Mouse (Mus musculus) hindbrain, embryonic 16.5 days (tissue): ENCODE data around the gene Pde1a. TPM values are rescaled to one million over a fixed set of nuclear protein-coding genes. Genes with fewer than 3 reads are reported as not detected.

Experiments
- ATAC-seq: fragments of 200-750 bp; cut with Nextera tagmentation; 2 replicates; pipeline ENCODE4 v1.8.0; 2017; ENCODE audit warnings: moderate TSS enrichment, moderate library complexity
- H3K27ac ChIP-seq: fragments of 300-500 bp; sonication (generic); 2 replicates; pipeline ENCODE4 v1.5.1; 2014; ENCODE audit warnings: low read depth, mild to moderate bottlenecking, control low read depth, low read length, moderate library complexity
- H3K27me3 ChIP-seq: fragments of 300-500 bp; sonication (generic); replicated peaks from 2 replicates; pipeline ENCODE4 v1.6.1; 2014; ENCODE audit warnings: low read length; ENCODE audit not compliant: control insufficient read depth, insufficient read depth
- H3K36me3 ChIP-seq: fragments of 300-500 bp; sonication (generic); 2 replicates; pipeline ENCODE4 v1.6.1; 2014; ENCODE audit warnings: mild to moderate bottlenecking, low read length, moderate library complexity, mixed read lengths; ENCODE audit not compliant: control insufficient read depth, insufficient read depth
- H3K4me1 ChIP-seq: fragments of 300-500 bp; sonication (generic); 2 replicates; pipeline ENCODE4 v1.6.1; 2014; ENCODE audit warnings: low read depth, low read length; ENCODE audit not compliant: control insufficient read depth, insufficient read depth
- H3K4me2 ChIP-seq: fragments of 300-500 bp; sonication (generic); 2 replicates; pipeline ENCODE4 v1.6.1; 2014; ENCODE audit warnings: mild to moderate bottlenecking, low read length, control low read depth, moderate library complexity
- H3K4me3 ChIP-seq: fragments of 300-500 bp; sonication (generic); 2 replicates; pipeline ENCODE4 v1.5.1; 2014; ENCODE audit warnings: mild to moderate bottlenecking, low read length, control low read depth, moderate library complexity
- H3K9ac ChIP-seq: fragments of 300-500 bp; sonication (generic); 2 replicates; pipeline ENCODE4 v1.6.1; 2014; ENCODE audit warnings: low read depth, mild to moderate bottlenecking, control low read depth, low read length, moderate library complexity
- H3K9me3 ChIP-seq: fragments of 300-500 bp; sonication (generic); 2 replicates; pipeline ENCODE4 v1.6.1; 2014; ENCODE audit warnings: mild to moderate bottlenecking, low read length, moderate library complexity; ENCODE audit not compliant: control insufficient read depth
- WGBS: fragments of 180-500 bp; shearing (Covaris S2); extraction: QIAGEN DNeasy Blood & Tissue Kit; methylation state at CpG from one replicate; pipeline ENCODE4 v1.1.7; 2014; 5-methylcytosine and 5-hydroxymethylcytosine counted together
- polyA plus RNA-seq: library from polyadenylated mRNA; unstranded; fragments of >200 nt; fragmentation: Nextera tagmentation; extraction: Ambion mirVana; gene quantifications from 2 replicates; pipeline ENCODE4 v1.2.1, GENCODE M21; 2015

The Pde1a gene
- polyA plus RNA-seq, 1 experiment from 2014 or later = 12.6 TPM

DNA sequence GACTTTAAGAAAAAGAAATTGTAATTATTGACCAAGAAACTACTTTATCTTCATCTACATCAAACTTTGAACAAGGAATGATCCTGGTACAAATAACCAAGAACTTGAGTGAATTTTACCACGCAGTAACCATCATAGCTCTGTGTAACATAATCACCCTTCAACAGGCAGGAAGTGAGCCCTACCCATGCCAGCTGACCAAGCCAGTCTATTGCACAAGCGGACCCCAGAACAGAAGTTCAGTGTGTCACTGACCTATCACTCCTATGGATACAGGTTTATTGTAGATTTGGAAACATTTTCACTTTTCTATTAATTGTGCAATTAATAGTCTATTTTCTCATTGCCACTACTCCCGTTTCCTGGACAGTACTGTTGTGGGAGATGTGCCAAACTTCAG lies 3.4 kb upstream of the Pde1a start:
- no peaks in the 10 kb centered on the region for H3K27me3 ChIP-seq
- H3K27ac ChIP-seq = no peak overlapping the region
- H3K9me3 ChIP-seq = no peaks in the 10 kb centered on the region
- 88% methylated on average over 3 of the region's 3 CpGs for WGBS
- peaks cover 7% of the 10 kb centered on the region for H3K4me1 ChIP-seq
- no peak for ATAC-seq
- H3K4me3 ChIP-seq = no peak overlapping the region
- no peak overlapping the region for H3K9ac ChIP-seq
- H3K4me2 ChIP-seq = no peak overlapping the region
- no peaks in the 10 kb centered on the region for H3K36me3 ChIP-seq

DNA sequence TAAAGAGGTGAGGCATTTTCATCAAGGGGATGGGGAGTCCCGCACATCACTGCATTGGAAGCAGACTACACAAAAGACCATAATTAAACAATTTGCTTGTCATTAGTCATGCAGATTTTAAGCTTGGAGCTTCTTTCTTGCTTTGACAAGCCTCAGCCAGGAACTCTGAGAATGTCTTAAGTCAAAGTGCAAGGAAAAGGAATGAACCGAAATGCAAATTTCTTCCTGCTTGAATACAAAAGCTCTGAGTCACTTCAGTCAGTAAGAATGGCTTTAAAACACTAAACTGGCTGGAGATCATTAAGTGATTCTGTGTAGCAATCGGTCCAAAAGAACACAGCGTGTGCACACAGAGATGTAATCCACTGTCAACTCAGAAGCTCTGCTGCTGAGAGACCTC lies 2.6 kb downstream of the Pde1a start:
- WGBS = 10% methylated on average over 4 of the region's 4 CpGs
- H3K27me3 ChIP-seq = no peaks in the 10 kb centered on the region; the same call in 1 of the 2 replicates
- peaks cover 13% of the 10 kb centered on the region for H3K4me1 ChIP-seq
- H3K36me3 ChIP-seq = no peaks in the 10 kb centered on the region
- no peak overlapping the region for H3K27ac ChIP-seq
- peak overlapping the region; percentile 16 for H3K4me2 ChIP-seq
- no peaks in the 10 kb centered on the region for H3K9me3 ChIP-seq
- no peak overlapping the region for H3K4me3 ChIP-seq
- no peak for ATAC-seq
- H3K9ac ChIP-seq = no peak overlapping the region

DNA sequence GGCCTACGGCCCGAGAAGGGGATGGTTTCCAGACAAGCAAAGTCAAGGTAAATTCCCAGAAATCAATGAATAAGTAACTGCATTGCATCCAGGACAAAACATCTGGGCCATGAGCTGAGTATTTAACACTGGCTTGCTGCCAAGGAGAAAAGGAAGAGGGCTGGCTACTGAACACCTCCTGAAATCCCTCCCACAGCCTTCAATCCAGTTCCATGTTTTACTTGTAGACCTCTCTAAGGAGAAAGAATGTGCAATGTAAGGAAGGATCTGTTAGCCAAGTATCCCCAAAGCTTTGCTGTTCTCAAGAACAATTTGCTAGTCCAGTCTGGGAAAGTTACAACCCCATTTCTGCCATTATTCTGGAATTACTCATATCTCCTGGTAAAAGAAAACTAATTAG lies 42.4 kb downstream of the Pde1a start:
- ATAC-seq = no peak
- H3K36me3 ChIP-seq = no peaks in the 10 kb centered on the region
- no peaks in the 10 kb centered on the region for H3K27me3 ChIP-seq
- WGBS = 97% methylated on average over 2 of the region's 2 CpGs
- no peaks in the 10 kb centered on the region for H3K9me3 ChIP-seq
- H3K4me3 ChIP-seq = no peak overlapping the region
- no peak overlapping the region for H3K9ac ChIP-seq
- no peak overlapping the region for H3K4me2 ChIP-seq
- no peaks in the 10 kb centered on the region for H3K4me1 ChIP-seq
- H3K27ac ChIP-seq = no peak overlapping the region

DNA sequence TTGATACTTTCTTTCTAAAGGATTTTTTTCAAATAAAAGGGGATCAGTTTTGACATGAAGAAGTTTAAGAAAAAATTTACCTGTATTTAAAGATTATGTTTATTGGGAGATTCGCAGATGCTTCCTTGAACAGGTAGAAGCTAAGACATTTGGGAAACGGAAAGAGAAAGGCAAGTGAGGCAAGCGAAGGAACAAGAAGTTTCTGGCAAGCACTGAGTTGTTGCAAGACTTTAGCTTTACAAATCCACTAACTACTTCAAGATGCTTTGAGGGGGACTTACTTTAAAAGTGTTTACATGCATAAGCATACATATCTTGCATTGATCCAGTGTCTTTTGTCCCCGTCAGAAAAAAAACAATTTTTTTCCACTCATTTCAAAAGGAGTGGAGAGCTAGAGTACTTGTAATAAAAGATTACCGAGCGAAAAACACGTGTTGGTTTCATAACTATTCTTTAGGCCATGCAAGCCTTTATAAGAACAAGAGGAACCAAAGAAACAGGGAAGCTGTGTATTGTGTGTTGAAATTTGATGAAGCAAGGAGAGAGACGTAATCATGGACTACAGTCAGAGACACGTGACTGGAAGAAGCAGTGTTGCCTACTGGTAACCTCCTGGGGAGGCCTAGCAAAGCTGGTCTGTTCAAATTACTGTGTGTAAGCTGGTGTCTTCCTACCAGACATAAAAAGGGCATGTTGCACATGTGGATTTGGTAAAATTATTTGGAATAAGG lies 49.0 kb downstream of the Pde1a start:
- Histone ChIP-seq H3K4me2 (no peak overlapping the region), H3K9me3 (no peaks in the 10 kb centered on the region), H3K27me3 (no peaks in the 10 kb centered on the region), H3K4me3 (no peak overlapping the region), H3K9ac (no peak overlapping the region), H3K36me3 (no peaks in the 10 kb centered on the region), H3K4me1 (no peaks in the 10 kb centered on the region), H3K27ac (no peak overlapping the region)
- 85% methylated on average over 9 of the region's 9 CpGs for WGBS
- no peak for ATAC-seq

DNA sequence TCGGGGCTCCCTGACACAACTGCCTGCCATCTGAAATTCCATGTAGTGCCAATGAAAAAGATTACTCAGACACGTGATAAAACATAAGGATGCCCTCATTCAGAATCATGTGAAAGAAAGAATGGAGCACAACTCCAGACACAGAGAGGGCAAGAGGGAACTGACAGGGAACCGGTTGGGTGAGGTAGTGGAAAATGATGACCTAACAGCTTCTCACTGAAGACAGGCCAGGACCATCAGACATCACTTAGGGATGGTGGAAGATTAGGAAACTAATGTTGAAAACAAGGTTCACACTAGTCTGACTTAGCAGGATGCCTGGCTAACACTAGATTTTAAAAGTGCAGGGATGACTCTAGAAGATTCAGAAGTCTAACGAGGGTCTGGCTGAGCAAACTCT lies 49.6 kb downstream of the Pde1a start:
- no peak for ATAC-seq
- Histone ChIP-seq H3K36me3 (no peaks in the 10 kb centered on the region), H3K27ac (no peak overlapping the region), H3K4me1 (no peaks in the 10 kb centered on the region), H3K27me3 (no peaks in the 10 kb centered on the region), H3K9me3 (no peaks in the 10 kb centered on the region), H3K9ac (no peak overlapping the region), H3K4me2 (no peak overlapping the region), H3K4me3 (no peak overlapping the region)
- WGBS = 87% methylated on average over 4 of the region's 4 CpGs

DNA sequence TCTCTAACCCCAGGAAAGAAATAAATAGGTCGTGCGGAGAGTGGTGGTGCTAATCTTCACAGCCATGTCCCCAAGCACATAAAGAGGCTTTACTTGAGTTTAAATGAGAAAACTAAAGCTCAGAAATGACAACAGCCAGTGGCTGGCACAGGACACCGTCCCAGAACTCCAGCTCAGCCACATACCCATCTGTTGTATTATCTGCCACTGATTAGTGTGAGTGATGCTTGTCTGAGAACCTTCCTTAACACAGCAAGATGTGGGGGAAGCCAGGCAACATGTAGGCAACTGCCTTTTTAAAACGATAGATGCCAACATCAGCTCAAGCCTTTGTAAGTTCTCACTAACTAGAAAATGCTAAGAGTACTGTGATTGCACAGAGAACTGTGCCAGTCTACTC lies 52.9 kb downstream of the Pde1a start:
- 71% methylated on average over 4 of the region's 4 CpGs for WGBS

DNA sequence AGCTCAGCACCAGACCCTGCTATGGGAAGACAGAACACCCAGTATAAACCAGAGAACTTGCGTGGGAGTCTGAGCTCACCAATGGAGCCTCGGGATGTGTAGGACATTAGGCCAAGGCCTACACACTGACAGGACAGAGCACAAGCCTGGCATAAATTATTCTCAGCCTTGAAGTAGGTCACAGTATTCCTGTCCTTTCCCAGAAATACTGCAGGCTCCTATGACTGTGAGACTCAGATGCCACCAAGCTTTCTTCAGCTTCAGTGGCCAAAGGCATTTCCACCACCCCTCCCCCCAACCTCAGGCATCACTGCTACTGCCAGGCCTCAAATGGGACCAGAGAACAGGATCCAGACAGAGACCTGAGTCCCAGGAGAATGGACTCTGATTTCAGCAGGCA lies 54.7 kb downstream of the Pde1a start:
- Histone ChIP-seq H3K27ac (no peak overlapping the region), H3K27me3 (no peaks in the 10 kb centered on the region), H3K9me3 (no peaks in the 10 kb centered on the region), H3K4me2 (no peak overlapping the region), H3K36me3 (no peaks in the 10 kb centered on the region), H3K9ac (no peak overlapping the region), H3K4me3 (no peak overlapping the region), H3K4me1 (no peaks in the 10 kb centered on the region)
- WGBS = 91% methylated on average over 2 of the region's 2 CpGs
- no peak for ATAC-seq

More for the DNA sequence above, 52.9 kb downstream of the Pde1a start:
- ATAC-seq = no peak
- Histone ChIP-seq H3K36me3 (no peaks in the 10 kb centered on the region), H3K9ac (no peak overlapping the region), H3K27me3 (no peaks in the 10 kb centered on the region), H3K9me3 (no peaks in the 10 kb centered on the region), H3K4me1 (no peaks in the 10 kb centered on the region), H3K4me2 (no peak overlapping the region), H3K4me3 (no peak overlapping the region), H3K27ac (no peak overlapping the region)

DNA sequence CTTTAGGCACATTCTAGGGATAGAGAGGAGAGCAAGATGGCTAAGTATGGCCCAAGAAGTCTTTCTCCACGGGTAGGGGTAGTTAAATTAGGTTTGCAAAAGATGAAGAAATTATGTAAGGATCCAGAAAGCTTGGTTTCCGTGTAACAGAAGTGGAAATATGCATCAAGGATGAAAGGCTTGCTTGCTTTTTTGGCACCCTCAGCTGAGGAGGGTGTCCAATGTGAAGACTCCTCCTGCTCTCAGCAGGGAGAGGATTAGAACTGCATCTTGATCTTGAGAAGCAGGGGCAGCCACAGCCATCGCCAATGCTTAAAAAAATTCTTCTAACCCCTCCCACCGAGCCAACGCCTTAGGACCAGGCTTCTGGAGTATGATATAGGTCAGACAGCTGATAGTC lies 55.2 kb downstream of the Pde1a start:
- ATAC-seq = no peak
- no peak overlapping the region for H3K4me2 ChIP-seq
- no peaks in the 10 kb centered on the region for H3K27me3 ChIP-seq
- no peaks in the 10 kb centered on the region for H3K9me3 ChIP-seq
- no peak overlapping the region for H3K9ac ChIP-seq
- H3K27ac ChIP-seq = no peak overlapping the region
- no peaks in the 10 kb centered on the region for H3K36me3 ChIP-seq
- H3K4me1 ChIP-seq = no peaks in the 10 kb centered on the region
- no peak overlapping the region for H3K4me3 ChIP-seq
- WGBS = 60% methylated on average over 5 of the region's 5 CpGs

DNA sequence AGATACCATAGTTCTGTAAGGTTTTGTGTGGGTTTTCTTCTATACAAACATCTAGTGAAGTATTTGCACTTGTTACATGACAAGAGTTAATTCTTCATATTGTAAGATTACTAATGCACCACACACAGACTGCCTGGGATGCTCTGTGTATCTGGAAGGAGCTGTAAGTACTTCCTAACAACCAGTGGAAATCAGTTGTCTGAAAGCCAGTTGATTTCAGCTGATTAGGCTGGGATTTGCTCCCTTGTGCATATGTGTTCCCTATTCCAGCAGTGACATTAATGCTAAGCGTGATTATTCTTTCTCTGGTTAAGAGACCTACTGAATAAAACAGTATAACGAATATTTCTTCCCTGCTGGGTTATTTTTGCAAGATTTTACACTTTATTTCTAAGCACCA lies 55.8 kb downstream of the Pde1a start:
- no peaks in the 10 kb centered on the region for H3K27me3 ChIP-seq
- H3K4me1 ChIP-seq = no peaks in the 10 kb centered on the region
- no peak overlapping the region for H3K4me3 ChIP-seq
- H3K4me2 ChIP-seq = no peak overlapping the region
- no peaks in the 10 kb centered on the region for H3K9me3 ChIP-seq
- no peak overlapping the region for H3K9ac ChIP-seq
- no peak for ATAC-seq
- no peaks in the 10 kb centered on the region for H3K36me3 ChIP-seq
- no peak overlapping the region for H3K27ac ChIP-seq
- WGBS = 54% methylated on average over 2 of the region's 2 CpGs

DNA sequence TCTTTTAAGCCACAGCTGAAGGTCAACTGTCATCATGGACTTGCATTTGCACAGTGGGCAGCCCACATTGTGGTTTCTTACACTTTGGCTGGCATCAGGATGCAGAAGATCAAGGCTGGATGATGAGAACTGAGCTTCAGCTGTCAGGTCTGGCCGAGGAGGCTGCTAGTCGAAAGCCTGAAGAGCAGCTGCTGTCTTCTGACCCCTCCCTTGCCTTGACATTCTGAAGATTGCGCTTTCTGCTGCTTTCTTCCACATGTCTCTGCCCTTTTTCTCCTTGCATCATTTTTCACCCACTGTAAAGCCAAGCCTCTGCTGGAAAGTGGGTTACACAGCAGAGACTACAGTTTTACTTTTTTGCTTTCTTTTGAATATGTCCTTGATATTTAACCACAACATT lies 59.5 kb downstream of the Pde1a start:
- no peak overlapping the region for H3K4me3 ChIP-seq
- no peaks in the 10 kb centered on the region for H3K4me1 ChIP-seq
- H3K9me3 ChIP-seq = no peaks in the 10 kb centered on the region
- H3K27me3 ChIP-seq = no peaks in the 10 kb centered on the region
- no peaks in the 10 kb centered on the region for H3K36me3 ChIP-seq
- ATAC-seq = no peak
- no peak overlapping the region for H3K27ac ChIP-seq
- WGBS = 78% methylated on average over 3 of the region's 3 CpGs
- H3K9ac ChIP-seq = no peak overlapping the region
- no peak overlapping the region for H3K4me2 ChIP-seq
